Mouse (Mus musculus): ENCODE data around the gene Dand5. TPM values are rescaled to one million over a fixed set of nuclear protein-coding genes. Genes with fewer than 3 reads are reported as not detected.

Gene Dand5
- polyA plus RNA-seq, 1 experiment: 6.7 TPM

GRCm38 (mm10) chr8:84845355-84846093, 22.9 kb upstream of the Dand5 start:
- peak overlapping the region; percentile 81 for H3K4me2 ChIP-seq (ENCODE audit: low read depth)
- H3ac ChIP-seq (ENCODE audit: control insufficient read depth, insufficient read length): peak overlapping the region; percentile 51
- H3K36me3 ChIP-seq (ENCODE audit: control insufficient read depth, insufficient read depth): peaks cover 40% of the 10 kb centered on the region
- TF ChIP-seq TCF12 (IDR thresholded peaks at IDR 0.05; ENCODE audit: insufficient read depth, poor library complexity, severe bottlenecking) (no peak), CEBPB (IDR thresholded peaks at IDR 0.05; ENCODE audit: insufficient read depth, poor library complexity, severe bottlenecking) (no peak), MAX (IDR thresholded peaks at IDR 0.05; ENCODE audit: low read depth) (no peak), POLR2A (IDR thresholded peaks at IDR 0.05; ENCODE audit: insufficient read length, low read depth) (no peak), MYOD1 (IDR thresholded peaks at IDR 0.05; ENCODE audit: control insufficient read depth in 1 of 3, insufficient read length in 2 of 3, low read depth in 2 of 3) (no peak), POLR2AphosphoS2 (IDR thresholded peaks at IDR 0.05; ENCODE audit: insufficient read length, low read depth) (no peak), USF1 (IDR thresholded peaks at IDR 0.05; ENCODE audit: low read depth) (no peak), REST (IDR thresholded peaks at IDR 0.05; ENCODE audit: insufficient read depth, insufficient read length) (no peak), E2F4 (IDR thresholded peaks at IDR 0.05; ENCODE audit: insufficient read depth) (no peak), MYOG (IDR thresholded peaks at IDR 0.05; ENCODE audit: control insufficient read depth in 1 of 3, insufficient read depth in 1 of 3, insufficient read length in 2 of 3, low read depth in 2 of 3) (no peak), SRF (IDR thresholded peaks at IDR 0.05; ENCODE audit: control insufficient read depth, insufficient read length, low read depth) (no peak), TCF3 (IDR thresholded peaks at IDR 0.05; ENCODE audit: insufficient read length, low read depth) (no peak)
- no peaks in the 10 kb centered on the region for H3K27me3 ChIP-seq (ENCODE audit: control insufficient read depth, insufficient read depth, insufficient read length)
- peaks cover 15% of the 10 kb centered on the region for H3K79me2 ChIP-seq (ENCODE audit: control insufficient read depth, insufficient read depth)
- H3K4me3 ChIP-seq: peak overlapping the region; percentile 98

GRCm38 (mm10) chr8:84844397-84845070, 21.9 kb upstream of the Dand5 start:
- H3K27me3 ChIP-seq (ENCODE audit: control insufficient read depth, insufficient read depth, insufficient read length): no peaks in the 10 kb centered on the region
- no peak overlapping the region for H3ac ChIP-seq (ENCODE audit: control insufficient read depth, insufficient read length)
- H3K4me3 ChIP-seq: no peak overlapping the region
- peak overlapping the region; percentile 81 for H3K4me2 ChIP-seq (ENCODE audit: low read depth)
- peaks cover 40% of the 10 kb centered on the region for H3K36me3 ChIP-seq (ENCODE audit: control insufficient read depth, insufficient read depth)
- peaks cover 22% of the 10 kb centered on the region for H3K79me2 ChIP-seq (ENCODE audit: control insufficient read depth, insufficient read depth)
- no peak for TF ChIP-seq TCF12 (IDR thresholded peaks at IDR 0.05; ENCODE audit: insufficient read depth, poor library complexity, severe bottlenecking)
- TF ChIP-seq USF1 (IDR thresholded peaks at IDR 0.05; ENCODE audit: low read depth): no peak

GRCm38 (mm10) chr8:84841514-84841913, 18.9 kb upstream of the Dand5 start:
- Histone ChIP-seq H3K79me2 (ENCODE audit: control insufficient read depth, insufficient read depth) (peaks cover 30% of the 10 kb centered on the region), H3ac (ENCODE audit: control insufficient read depth, insufficient read length) (no peak overlapping the region), H3K4me2 (ENCODE audit: low read depth) (no peak overlapping the region), H3K36me3 (ENCODE audit: control insufficient read depth, insufficient read depth) (peaks cover 54% of the 10 kb centered on the region), H3K4me3 (no peak overlapping the region), H3K27me3 (ENCODE audit: control insufficient read depth, insufficient read depth, insufficient read length) (no peaks in the 10 kb centered on the region)
- no peak for TF ChIP-seq E2F4 (IDR thresholded peaks at IDR 0.05; ENCODE audit: insufficient read depth)
- TF ChIP-seq USF1 (IDR thresholded peaks at IDR 0.05; ENCODE audit: low read depth): no peak
- no peak for TF ChIP-seq MAX (IDR thresholded peaks at IDR 0.05; ENCODE audit: low read depth)
- TF ChIP-seq CEBPB (IDR thresholded peaks at IDR 0.05; ENCODE audit: insufficient read depth, poor library complexity, severe bottlenecking): no peak
- no peak for TF ChIP-seq POLR2A (IDR thresholded peaks at IDR 0.05; ENCODE audit: insufficient read length, low read depth)
- TF ChIP-seq TCF12 (IDR thresholded peaks at IDR 0.05; ENCODE audit: insufficient read depth, poor library complexity, severe bottlenecking): no peak
- no peak for TF ChIP-seq SRF (IDR thresholded peaks at IDR 0.05; ENCODE audit: control insufficient read depth, insufficient read length, low read depth)
- no peak for TF ChIP-seq REST (IDR thresholded peaks at IDR 0.05; ENCODE audit: insufficient read depth, insufficient read length)
- no peak for TF ChIP-seq MYOD1 (IDR thresholded peaks at IDR 0.05; ENCODE audit: control insufficient read depth in 1 of 3, insufficient read length in 2 of 3, low read depth in 2 of 3)
- TF ChIP-seq TCF3 (IDR thresholded peaks at IDR 0.05; ENCODE audit: insufficient read length, low read depth): no peak
- no peak for TF ChIP-seq MYOG (IDR thresholded peaks at IDR 0.05; ENCODE audit: control insufficient read depth in 1 of 3, insufficient read depth in 1 of 3, insufficient read length in 2 of 3, low read depth in 2 of 3)
- no peak for TF ChIP-seq POLR2AphosphoS2 (IDR thresholded peaks at IDR 0.05; ENCODE audit: insufficient read length, low read depth)

GRCm38 (mm10) chr8:84840248-84840999, 17.8 kb upstream of the Dand5 start, which contains the start of gene Rad23a:
TSS of gene Rad23a (minus strand) at chr8:84840665.
- peaks cover 20% of the 10 kb centered on the region for H3K79me2 ChIP-seq (ENCODE audit: control insufficient read depth, insufficient read depth)
- H3K36me3 ChIP-seq (ENCODE audit: control insufficient read depth, insufficient read depth): peaks cover 57% of the 10 kb centered on the region
- H3ac ChIP-seq (ENCODE audit: control insufficient read depth, insufficient read length): peak within 1 kb of the TSS; percentile 74
- peak within 1 kb of the TSS; percentile 89 for H3K4me2 ChIP-seq (ENCODE audit: low read depth)
- TF ChIP-seq E2F4 (IDR thresholded peaks at IDR 0.05; ENCODE audit: insufficient read depth) (peak; percentile 23), SRF (IDR thresholded peaks at IDR 0.05; ENCODE audit: control insufficient read depth, insufficient read length, low read depth) (no peak), REST (IDR thresholded peaks at IDR 0.05; ENCODE audit: insufficient read depth, insufficient read length) (no peak), POLR2A (IDR thresholded peaks at IDR 0.05; ENCODE audit: insufficient read length, low read depth) (peak; percentile 94), MYOG (IDR thresholded peaks at IDR 0.05; ENCODE audit: control insufficient read depth in 1 of 3, insufficient read depth in 1 of 3, insufficient read length in 2 of 3, low read depth in 2 of 3) (peak in 2 of 3 experiments; percentile 62 to 63), MAX (IDR thresholded peaks at IDR 0.05; ENCODE audit: low read depth) (no peak), USF1 (IDR thresholded peaks at IDR 0.05; ENCODE audit: low read depth) (no peak), POLR2AphosphoS2 (IDR thresholded peaks at IDR 0.05; ENCODE audit: insufficient read length, low read depth) (peak; percentile 99), MYOD1 (IDR thresholded peaks at IDR 0.05; ENCODE audit: control insufficient read depth in 1 of 3, insufficient read length in 2 of 3, low read depth in 2 of 3) (peak in 1 of 3 experiments; percentile 28)
- H3K4me3 ChIP-seq: peak within 1 kb of the TSS; percentile 70
- H3K27me3 ChIP-seq (ENCODE audit: control insufficient read depth, insufficient read depth, insufficient read length): no peaks in the 10 kb centered on the region
